Mouse (Mus musculus) midbrain, embryonic 14.5 days (tissue): ENCODE measurements around the gene Klk7. TPM values are rescaled to one million over a fixed set of nuclear protein-coding genes. Genes with fewer than 3 reads are reported as not detected.
A peak's percentile ranks its signal among the peaks of the same experiment; 100 is the strongest.

Experiments
- ATAC-seq: fragments of 200-750 bp; cut with Nextera tagmentation; 2 replicates; pipeline ENCODE4 v1.8.0; 2017; ENCODE audit warnings: moderate number of reproducible peaks, moderate library complexity; ENCODE audit not compliant: low FRiP score, low TSS enrichment
- DNase-seq: peaks from one replicate; pipeline ENCODE4 v3.0.0-alpha.2; 2015
- H3K27ac ChIP-seq: fragments of 300-500 bp; sonication (generic); replicated peaks from 2 replicates; pipeline ENCODE4 v1.5.1; 2014; ENCODE audit warnings: mild to moderate bottlenecking, low read depth, low read length, moderate library complexity
- H3K27me3 ChIP-seq: fragments of 300-500 bp; sonication (generic); 2 replicates; pipeline ENCODE4 v1.6.1; 2014; ENCODE audit warnings: low read length, control low read depth, mixed read lengths; ENCODE audit not compliant: control insufficient read depth, insufficient read depth
- H3K36me3 ChIP-seq: fragments of 300-500 bp; sonication (generic); 2 replicates; pipeline ENCODE4 v1.6.1; 2014; ENCODE audit warnings: low read length, control low read depth; ENCODE audit not compliant: control insufficient read depth, insufficient read depth
- H3K4me1 ChIP-seq: fragments of 300-500 bp; sonication (generic); 2 replicates; pipeline ENCODE4 v1.6.1; 2014; ENCODE audit warnings: mild to moderate bottlenecking, antibody characterized with exemption, low read length, control low read depth; ENCODE audit not compliant: control insufficient read depth, insufficient read depth
- H3K4me2 ChIP-seq: fragments of 300-500 bp; sonication (generic); 2 replicates; pipeline ENCODE4 v1.6.1; 2014; ENCODE audit warnings: mild to moderate bottlenecking, low read length, moderate library complexity
- H3K4me3 ChIP-seq: fragments of 300-500 bp; sonication (generic); replicated peaks from 2 replicates; pipeline ENCODE4 v1.5.1; 2014; ENCODE audit warnings: low read depth, low read length
- H3K9ac ChIP-seq: fragments of 300-500 bp; sonication (generic); replicated peaks from 2 replicates; pipeline ENCODE4 v1.6.1; 2014; ENCODE audit warnings: mild to moderate bottlenecking, low read length, moderate library complexity
- H3K9me3 ChIP-seq: fragments of 300-500 bp; sonication (generic); 2 replicates; pipeline ENCODE4 v1.6.1; 2016; ENCODE audit warnings: low read length, control low read depth, mixed read lengths; ENCODE audit not compliant: control insufficient read depth
- WGBS: fragments of 180-500 bp; shearing (Covaris S2); extraction: QIAGEN DNeasy Blood & Tissue Kit; methylation state at CpG from one replicate; pipeline ENCODE4 v1.1.7; 2014; 5-methylcytosine and 5-hydroxymethylcytosine counted together
- polyA plus RNA-seq: library from polyadenylated mRNA; unstranded; fragments of >200 nt; fragmentation: Nextera tagmentation; extraction: Ambion mirVana; gene quantifications from 2 replicates; pipeline ENCODE4 v1.2.1, GENCODE M21; 2014

Gene Klk7
- polyA plus RNA-seq, 1 experiment from 2014 or later = not detected

GRCm38 (mm10) chr7:43785286-43785685 is 25.8 kb upstream of the Klk7 start:
- Histone ChIP-seq H3K4me2 (no peak overlapping the region), H3K27ac (no peak overlapping the region), H3K9ac (no peak overlapping the region), H3K36me3 (no peaks in the 10 kb centered on the region), H3K4me1 (peaks cover 3% of the 10 kb centered on the region; the same call in 1 of the 2 replicates), H3K27me3 (0 out of 2 replicates have a peak, but pooled peaks cover 4% of the 10 kb centered on the region), H3K4me3 (no peak overlapping the region), H3K9me3 (no peaks in the 10 kb centered on the region)
- WGBS = 95% methylated on average over 1 of the region's 1 CpGs
- peak; percentile 27 for DNase-seq
- ATAC-seq = no peak

GRCm38 (mm10) chr7:43788096-43788495 is 23.0 kb upstream of the Klk7 start:
- H3K4me3 ChIP-seq = no peak overlapping the region

GRCm38 (mm10) chr7:43789295-43789694 is 21.8 kb upstream of the Klk7 start:
- Histone ChIP-seq H3K27ac (no peak overlapping the region), H3K4me3 (no peak overlapping the region), H3K9me3 (no peaks in the 10 kb centered on the region), H3K4me2 (no peak overlapping the region), H3K36me3 (no peaks in the 10 kb centered on the region), H3K9ac (no peak overlapping the region), H3K27me3 (no peaks in the 10 kb centered on the region), H3K4me1 (no peaks in the 10 kb centered on the region)
- DNase-seq = no peak
- 81% methylated on average over 2 of the region's 2 CpGs for WGBS
- ATAC-seq = no peak

More at GRCm38 (mm10) chr7:43788096-43788495, 23.0 kb upstream of the Klk7 start:
- ATAC-seq = no peak
- Histone ChIP-seq H3K9ac (no peak overlapping the region), H3K27ac (no peak overlapping the region), H3K9me3 (no peaks in the 10 kb centered on the region), H3K4me2 (no peak overlapping the region), H3K4me1 (no peaks in the 10 kb centered on the region), H3K27me3 (0 out of 2 replicates have a peak, but pooled peaks cover 1% of the 10 kb centered on the region), H3K36me3 (no peaks in the 10 kb centered on the region)
- WGBS = 87% methylated on average over 3 of the region's 3 CpGs
- no peak for DNase-seq

GRCm38 (mm10) chr7:43791591-43791990 is 19.5 kb upstream of the Klk7 start, which contains the start of gene Klk9:
Gene Klk9, plus strand, starts transcription at chr7:43791891.
- no peak within 1 kb of the TSS for H3K4me2 ChIP-seq
- no peaks in the 10 kb centered on the region for H3K36me3 ChIP-seq
- ATAC-seq = no peak
- no peak for DNase-seq
- H3K4me1 ChIP-seq = 0 out of 2 replicates have a peak, but pooled peaks cover 3% of the 10 kb centered on the region
- H3K27ac ChIP-seq = no peak within 1 kb of the TSS
- no peak within 1 kb of the TSS for H3K9ac ChIP-seq
- no peak within 1 kb of the TSS for H3K4me3 ChIP-seq
- H3K9me3 ChIP-seq = no peaks in the 10 kb centered on the region
- H3K27me3 ChIP-seq = peaks cover 12% of the 10 kb centered on the region; the same call in 1 of the 2 replicates
- WGBS = 79% methylated on average over 7 of the region's 7 CpGs

- Histone ChIP-seq H3K27me3 (peaks cover 28% of the 10 kb centered on the region), H3K4me2 (peak overlapping the region; percentile 75), H3K36me3 (no peaks in the 10 kb centered on the region), H3K27ac (no peak overlapping the region), H3K9ac (peak overlapping the region; percentile 50; the same call in 1 of the 2 replicates), H3K4me1 (0 out of 2 replicates have a peak, but pooled peaks cover 5% of the 10 kb centered on the region), H3K9me3 (no peaks in the 10 kb centered on the region), H3K4me3 (peak overlapping the region; percentile 43)
- WGBS = 6% methylated on average over 8 of the region's 8 CpGs
- DNase-seq (peak; percentile 13), ATAC-seq (no peak)
These were observed 14.7 kb upstream of the Klk7 start for GRCm38 (mm10) chr7:43796355-43796754.

DNA sequence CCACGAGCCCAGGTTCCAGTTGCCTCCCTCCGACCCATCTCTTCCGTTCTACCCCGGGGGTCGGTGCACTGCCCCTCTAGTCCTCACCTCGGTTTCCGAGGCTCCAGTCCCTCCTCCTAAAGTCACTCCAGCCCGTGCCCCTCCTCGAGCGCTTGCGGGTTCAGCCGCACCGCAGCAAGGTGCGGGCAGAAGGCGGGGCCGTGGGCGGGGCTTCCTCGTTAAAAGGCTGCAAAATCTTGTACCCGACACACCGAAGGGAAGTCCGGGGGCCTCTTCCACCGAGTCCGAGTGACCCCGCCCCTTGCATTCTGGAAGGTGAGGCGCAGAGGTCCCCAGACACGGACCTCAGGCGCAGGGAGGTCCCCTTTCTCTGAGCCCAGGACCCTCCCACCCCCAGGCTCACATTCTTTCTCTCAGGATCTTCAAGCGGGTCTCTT is 13.7 kb upstream of the Klk7 start, which contains the start of gene Klk8:
Gene Klk8 (plus strand): TSS at position 245 of the 437 bp plus-strand sequence.
- Histone ChIP-seq H3K4me2 (peak within 1 kb of the TSS; percentile 75), H3K4me1 (0 out of 2 replicates have a peak, but pooled peaks cover 5% of the 10 kb centered on the region), H3K27ac (no peak within 1 kb of the TSS), H3K9ac (peak within 1 kb of the TSS; percentile 50), H3K36me3 (no peaks in the 10 kb centered on the region), H3K27me3 (peaks cover 28% of the 10 kb centered on the region), H3K9me3 (no peaks in the 10 kb centered on the region), H3K4me3 (peak within 1 kb of the TSS; percentile 43)
- ATAC-seq (0 out of 2 replicates have a peak, but pooled peaks have one; percentile 24), DNase-seq (peak; percentile 52)
- under 1% methylated on average over 28 of the region's 28 CpGs for WGBS

GRCm38 (mm10) chr7:43797844-43798462 is 13.1 kb upstream of the Klk7 start:
- Histone ChIP-seq H3K4me1 (0 out of 2 replicates have a peak, but pooled peaks cover 5% of the 10 kb centered on the region), H3K36me3 (no peaks in the 10 kb centered on the region), H3K27ac (no peak overlapping the region), H3K9ac (no peak overlapping the region), H3K9me3 (no peaks in the 10 kb centered on the region), H3K4me3 (peak overlapping the region; percentile 43), H3K4me2 (peak overlapping the region; percentile 75), H3K27me3 (peaks cover 28% of the 10 kb centered on the region)
- ATAC-seq (0 out of 2 replicates have a peak, but pooled peaks have one; percentile 22), DNase-seq (peak; percentile 8)
- WGBS = 39% methylated on average over 13 of the region's 13 CpGs

GRCm38 (mm10) chr7:43799876-43800275 is 11.2 kb upstream of the Klk7 start:
- Histone ChIP-seq H3K4me2 (no peak overlapping the region), H3K4me3 (no peak overlapping the region), H3K9ac (no peak overlapping the region), H3K27me3 (peaks cover 28% of the 10 kb centered on the region), H3K4me1 (0 out of 2 replicates have a peak, but pooled peaks cover 5% of the 10 kb centered on the region), H3K9me3 (no peaks in the 10 kb centered on the region), H3K36me3 (no peaks in the 10 kb centered on the region), H3K27ac (no peak overlapping the region)
- ATAC-seq = no peak
- DNase-seq = no peak
- WGBS = 81% methylated on average over 7 of the region's 7 CpGs

DNA sequence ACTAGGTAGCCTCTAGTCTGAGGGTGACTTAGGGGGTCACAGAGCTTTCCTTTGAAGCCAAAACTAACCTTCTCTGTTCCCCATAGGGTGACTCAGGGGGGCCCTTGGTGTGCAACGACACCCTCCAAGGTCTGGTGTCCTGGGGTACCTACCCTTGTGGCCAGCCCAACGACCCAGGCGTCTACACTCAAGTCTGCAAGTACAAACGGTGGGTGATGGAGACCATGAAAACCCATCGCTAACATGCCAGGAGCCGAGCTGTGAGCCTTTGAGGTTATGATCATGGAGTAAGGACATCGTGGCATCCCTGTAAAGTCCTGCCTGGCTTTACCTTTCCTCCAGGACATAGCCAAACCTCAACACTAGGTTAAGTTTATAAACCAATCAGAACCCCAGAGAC is 4.1 kb downstream of the Klk7 start:
- Histone ChIP-seq H3K9ac (no peak overlapping the region), H3K4me2 (no peak overlapping the region), H3K27me3 (no peaks in the 10 kb centered on the region), H3K27ac (no peak overlapping the region), H3K36me3 (no peaks in the 10 kb centered on the region), H3K4me3 (no peak overlapping the region), H3K9me3 (no peaks in the 10 kb centered on the region), H3K4me1 (no peaks in the 10 kb centered on the region)
- DNase-seq (no peak), ATAC-seq (no peak)
- 85% methylated on average over 7 of the region's 7 CpGs for WGBS
